17 mouse cellular contexts compared by ENCODE assay signal in the genomic region with DNA sequence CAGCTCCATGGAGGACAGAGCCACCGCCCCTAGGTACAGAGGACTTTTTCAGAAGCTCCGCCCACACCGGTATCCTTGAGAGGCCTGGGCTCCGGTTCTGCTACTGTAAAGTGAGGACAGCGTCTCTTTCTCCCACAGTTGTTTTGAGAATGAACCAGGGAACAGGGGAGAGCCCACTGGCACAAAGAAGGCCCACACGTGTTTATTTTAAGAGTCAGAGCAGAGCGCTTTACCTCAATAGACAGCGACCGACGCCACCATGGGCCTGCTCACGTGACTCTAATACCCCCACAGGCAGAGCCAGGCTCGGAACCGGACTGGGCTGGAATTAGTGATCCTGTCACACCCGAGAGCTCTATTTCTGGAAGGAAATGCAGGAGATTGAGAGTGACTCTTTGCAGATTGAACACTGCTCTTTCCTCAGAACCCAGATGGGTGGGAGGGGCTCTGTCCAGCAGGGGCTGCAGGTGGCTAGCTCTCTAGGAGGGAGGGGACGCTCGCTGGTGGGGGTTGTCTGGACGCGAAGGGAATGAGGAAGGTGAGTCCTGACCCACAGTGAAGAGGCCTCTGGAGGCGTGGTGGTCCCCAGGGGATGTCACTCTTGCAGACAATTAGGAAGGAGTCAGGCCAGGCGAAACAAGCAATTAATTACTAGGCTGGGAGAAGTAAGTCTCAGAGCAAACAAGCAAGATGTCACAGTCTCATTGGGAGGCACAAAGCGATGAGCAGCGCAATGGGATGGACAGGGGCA.
DNase-seq lines count a peak whose midpoint lies in the region; ATAC-seq and TF ChIP-seq lines count a peak whose summit lies in the region.
"Had no signal": no experiment of that assay in that cellular context is flagged by ENCODE, and none has a peak within 500 bp of the region (broad histone marks: within the 10 kb centered on the region; RNA-seq: fewer than 3 reads in every experiment).

No protein-coding gene starts in this region.

- no peak overlapping the region for H3K27ac ChIP-seq in hindbrain, embryonic 10.5 days
- no peak overlapping the region for H3K27ac ChIP-seq in hindbrain, embryonic 14.5 days
- H3K27ac ChIP-seq: limb, embryonic 10.5 days; liver, embryonic 12.5 days had no signal

- H3K9ac ChIP-seq in hindbrain, embryonic 14.5 days: no peak overlapping the region
- H3K9ac ChIP-seq: heart, embryonic 12.5 days; liver, embryonic 12.5 days had no signal

- ATAC-seq in hindbrain, embryonic 14.5 days (ENCODE audit: low FRiP score): no peak
- no peak for ATAC-seq in megakaryocyte-erythroid progenitor cell, adult 5-6 weeks (replicated peaks; ENCODE audit: low FRiP score, low TSS enrichment, poor library complexity, severe bottlenecking)
- ATAC-seq: intestine, postnatal 0 days; liver, embryonic 12.5 days had no signal

- TF ChIP-seq POLR2A in lung, adult 2 months (IDR thresholded peaks at IDR 0.05; ENCODE audit: borderline replicate concordance, extremely low read depth, low read depth, low read length): no peak

- H3K4me1 ChIP-seq in hindbrain, embryonic 10.5 days (replicated peaks): peaks cover 17% of the 10 kb centered on the region
- H3K4me1 ChIP-seq in hindbrain, embryonic 14.5 days (replicated peaks; ENCODE audit: control insufficient read depth, insufficient read depth, low read length): peaks cover 9% of the 10 kb centered on the region
- H3K4me1 ChIP-seq in lung, adult 2 months (ENCODE audit: control insufficient read depth, insufficient read depth, low read length): no peaks in the 10 kb centered on the region
- H3K4me1 ChIP-seq: heart, embryonic 12.5 days; limb, embryonic 10.5 days; liver, embryonic 12.5 days had no signal

- peak; percentile 39 to 50 for DNase-seq in cerebellum, postnatal 10 days
- DNase-seq in cerebellum, adult 11 months: no peak
- peak; percentile 14 for DNase-seq in hindbrain, embryonic 10.5 days (ENCODE audit: low spot score)
- DNase-seq in hindbrain, embryonic 14.5 days (ENCODE audit: low spot score): no peak
- peak; percentile 17 for DNase-seq in right cerebral cortex, adult 18-20 months
- DNase-seq in right cerebral cortex, adult 2 months (ENCODE audit: low spot score in 2 of 2): no peak
- DNase-seq in lung, adult 2 months: no peak
- DNase-seq: heart, postnatal 4 days; kidney, postnatal 10 days; right cerebral cortex, postnatal 4 days; thymus, adult 18-20 months had no signal

- H3K27me3 ChIP-seq in hindbrain, embryonic 10.5 days (ENCODE audit: insufficient read depth, poor library complexity, severe bottlenecking): peaks cover 10% of the 10 kb centered on the region
- H3K27me3 ChIP-seq in hindbrain, embryonic 14.5 days (ENCODE audit: control insufficient read depth, insufficient read depth, low read length): no peaks in the 10 kb centered on the region
- H3K27me3 ChIP-seq: CH12.LX; liver, embryonic 12.5 days had no signal

- no peak overlapping the region for H3K4me3 ChIP-seq in hindbrain, embryonic 10.5 days
- no peak overlapping the region for H3K4me3 ChIP-seq in hindbrain, embryonic 14.5 days (replicated peaks; ENCODE audit: low read length)
- H3K4me3 ChIP-seq in lung, adult 2 months (replicated peaks; ENCODE audit: extremely low read depth, low read depth, low read length): no peak overlapping the region
- H3K4me3 ChIP-seq: heart, embryonic 12.5 days; limb, embryonic 10.5 days; liver, embryonic 12.5 days had no signal

- H3K36me3 ChIP-seq in hindbrain, embryonic 10.5 days: no peaks in the 10 kb centered on the region
- no peaks in the 10 kb centered on the region for H3K36me3 ChIP-seq in hindbrain, embryonic 14.5 days (replicated peaks; ENCODE audit: control insufficient read depth, insufficient read depth)
- H3K36me3 ChIP-seq: heart, embryonic 12.5 days; limb, embryonic 10.5 days; liver, embryonic 12.5 days had no signal

- no peak overlapping the region for H3K4me2 ChIP-seq in hindbrain, embryonic 14.5 days (replicated peaks)
- H3K4me2 ChIP-seq: heart, embryonic 12.5 days; liver, embryonic 12.5 days had no signal

- TF ChIP-seq CTCF in lung, adult 2 months (IDR thresholded peaks at IDR 0.05; ENCODE audit: insufficient read depth, low read length): no peak

- WGBS in hindbrain, embryonic 10.5 days: 48% methylated on average over 22 of the region's 22 CpGs
- WGBS in hindbrain, embryonic 14.5 days: 44% methylated on average over 22 of the region's 22 CpGs
- 51% methylated on average over 22 of the region's 22 CpGs for WGBS in lung, adult 2 months

- no peaks in the 10 kb centered on the region for H3K9me3 ChIP-seq in hindbrain, embryonic 10.5 days
- no peaks in the 10 kb centered on the region for H3K9me3 ChIP-seq in hindbrain, embryonic 14.5 days (ENCODE audit: control insufficient read depth, low read length)
- H3K9me3 ChIP-seq: heart, embryonic 12.5 days; limb, embryonic 10.5 days had no signal

Comparison
In these comparisons a context has a peak if more than half of its experiments do, and no peak if none do; other contexts are left out.
1. DNase-seq: peak in cerebellum, postnatal 10 days (2 of 2), hindbrain, embryonic 10.5 days (single experiment) and right cerebral cortex, adult 18-20 months (single experiment); none in cerebellum, adult 11 months (single experiment), hindbrain, embryonic 14.5 days (single experiment), right cerebral cortex, adult 2 months (0 of 2) and lung, adult 2 months (single experiment).